Mouse (Mus musculus) brain, embryonic 18.5 days (tissue): ENCODE results near the gene 6430531B16Rik.

ENCODE experiments used
- DNase-seq: peaks from one replicate; pipeline ENCODE4 v3.0.0-alpha.2; 2012; ENCODE audit warnings: low read depth, low spot score

Gene 6430531B16Rik

DNA sequence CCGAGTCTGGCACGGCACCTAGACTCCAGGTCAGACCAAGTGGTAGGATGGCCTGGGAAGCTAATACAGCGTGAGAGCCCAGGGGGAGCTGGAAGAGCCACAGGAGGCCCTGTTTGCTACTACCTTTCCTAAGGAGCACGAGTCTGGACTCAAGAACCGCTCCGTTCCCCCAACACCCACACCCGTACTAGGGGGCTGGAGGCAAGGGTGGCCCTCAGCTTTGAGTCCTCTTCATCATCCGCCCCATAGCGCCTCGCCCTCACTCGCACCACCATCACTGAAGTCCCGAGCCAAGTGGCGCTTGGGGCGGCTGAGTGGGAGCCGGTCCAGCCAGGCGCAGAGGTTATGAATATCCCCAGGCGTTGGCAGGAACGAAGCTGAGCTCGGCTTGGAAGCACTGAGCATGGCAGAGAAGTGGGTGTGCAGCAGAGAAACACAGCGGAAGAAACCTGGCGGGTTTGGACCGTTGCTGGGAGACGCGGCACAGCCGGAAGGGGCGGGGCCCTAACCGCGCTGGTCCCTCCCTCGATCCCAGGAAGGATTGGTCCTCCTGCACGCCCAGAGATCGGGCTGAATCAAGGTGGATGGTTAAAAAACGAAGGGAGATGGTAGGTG is at the start of gene 6430531B16Rik:
Gene 6430531B16Rik (minus strand): TSS at position 478 of the 615 bp plus-strand sequence.
- DNase-seq, result peak; percentile 74

GRCm38 (mm10) chr7:140011336-140011735 is 32.8 kb upstream of the 6430531B16Rik start:
- no peak for DNase-seq

DNA sequence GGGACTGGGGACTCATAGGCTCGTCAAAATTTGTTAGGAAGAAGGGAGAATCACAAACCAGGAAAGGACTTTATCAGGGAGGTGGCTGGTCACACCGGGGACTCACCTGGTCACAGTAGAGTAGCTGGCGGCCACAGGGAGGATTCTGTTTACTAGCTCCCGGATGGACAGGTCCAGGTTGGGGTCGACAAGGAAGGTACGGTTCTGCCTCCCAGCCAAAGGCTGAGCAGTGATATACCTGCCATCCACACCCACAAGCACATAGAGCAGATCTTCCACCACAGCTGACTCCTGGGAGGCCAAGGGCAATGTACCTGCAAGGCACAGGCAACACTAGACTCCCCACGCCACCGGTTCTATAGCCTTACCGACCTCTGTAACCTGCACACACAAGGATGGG is 29.2 kb upstream of the 6430531B16Rik start:
- DNase-seq, result no peak

DNA sequence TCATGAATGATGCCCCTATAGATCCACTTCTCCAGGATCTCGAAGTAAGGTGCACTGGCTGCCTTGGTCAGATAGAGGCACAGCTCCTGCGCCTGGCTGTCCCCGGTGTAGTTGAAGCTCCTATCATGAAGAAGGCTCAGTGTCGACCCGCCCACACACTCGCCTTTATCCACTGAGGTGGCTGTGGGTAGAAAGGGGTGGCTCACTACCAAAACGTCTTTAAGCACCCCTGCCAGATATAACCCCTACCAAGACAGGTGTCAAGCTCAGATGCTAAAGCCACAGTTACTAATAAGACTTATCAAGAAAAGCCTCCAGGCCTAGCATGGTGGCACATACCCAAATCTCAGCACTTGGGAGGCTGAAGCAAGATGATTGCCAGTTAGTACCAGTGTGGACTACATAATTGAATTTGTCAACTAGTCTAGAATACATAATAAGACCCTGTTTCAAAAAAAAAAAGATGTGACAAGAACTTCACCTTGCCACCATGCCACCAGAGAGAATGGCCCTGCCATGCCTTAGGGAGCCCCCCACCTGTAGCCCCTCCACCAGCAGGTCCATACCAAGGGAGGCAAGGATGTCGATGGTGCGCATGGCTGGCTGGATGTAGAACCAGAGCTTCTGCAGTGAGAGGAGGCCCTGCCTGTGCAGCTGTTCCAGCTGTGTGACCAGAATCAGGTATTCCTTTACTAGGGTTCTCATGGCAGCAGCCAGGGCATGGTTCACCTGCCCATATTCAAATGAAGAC is 28.5 kb upstream of the 6430531B16Rik start:
- DNase-seq, result no peak

DNA sequence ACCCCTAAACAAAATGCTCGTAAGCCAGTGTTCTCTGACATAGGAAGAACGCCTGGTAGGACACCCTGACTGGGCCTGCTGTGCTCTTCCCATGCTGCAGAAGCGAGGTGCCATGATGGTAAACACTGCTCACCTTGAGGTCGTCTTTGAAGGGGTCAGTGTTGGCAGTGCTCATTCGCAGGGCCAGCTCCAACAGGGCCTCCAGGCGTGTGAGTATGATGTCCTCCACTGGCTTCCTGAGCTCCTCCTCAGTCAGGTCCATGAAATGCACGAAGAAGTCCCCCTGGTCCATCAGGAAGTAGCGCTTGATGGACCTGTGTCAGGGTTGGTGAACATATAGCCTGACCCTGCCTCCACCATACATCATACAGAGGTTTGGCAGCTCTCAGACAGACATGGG is 26.1 kb upstream of the 6430531B16Rik start:
- no peak for DNase-seq

- no peak for DNase-seq
These were observed 22.7 kb upstream of the 6430531B16Rik start for GRCm38 (mm10) chr7:140001086-140001740.

DNA sequence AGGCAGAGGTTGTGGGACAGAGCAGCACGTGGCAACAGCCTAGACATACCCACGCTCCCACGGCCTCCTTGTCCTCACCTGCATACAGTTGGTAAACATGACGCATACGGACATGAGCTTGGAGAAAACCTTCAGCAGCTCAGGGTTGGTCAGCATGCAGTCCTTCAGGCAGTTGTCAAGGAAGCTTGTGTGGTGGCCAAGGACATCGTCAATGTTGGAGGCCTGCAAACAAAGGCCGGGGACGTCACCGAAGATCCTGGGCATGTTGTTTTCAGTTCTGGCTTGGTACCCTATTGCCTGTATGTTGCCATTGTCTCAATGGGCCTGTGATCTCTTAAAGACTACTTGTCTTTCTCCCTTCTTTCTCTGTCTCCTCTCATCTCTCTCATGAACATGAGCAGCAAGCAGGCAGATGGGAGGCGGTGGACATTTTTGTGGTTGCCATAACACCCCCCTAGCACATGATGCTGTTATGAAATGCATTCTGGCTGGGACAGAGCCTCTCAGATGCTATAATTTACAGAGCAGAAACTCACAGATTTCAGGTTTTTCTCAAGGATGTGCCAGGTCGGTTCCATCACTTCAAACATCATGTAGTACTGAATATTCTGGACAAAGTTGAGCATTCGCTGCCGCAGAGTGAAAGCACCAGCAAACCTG is 20.3 kb upstream of the 6430531B16Rik start:
- no peak for DNase-seq

- DNase-seq, result no peak
These were observed 16.1 kb upstream of the 6430531B16Rik start for GRCm38 (mm10) chr7:139994676-139995075.

GRCm38 (mm10) chr7:139994202-139994601 is 15.6 kb upstream of the 6430531B16Rik start:
- DNase-seq, result no peak

GRCm38 (mm10) chr7:139993532-139993931 is 15.0 kb upstream of the 6430531B16Rik start:
- DNase-seq, result no peak

DNA sequence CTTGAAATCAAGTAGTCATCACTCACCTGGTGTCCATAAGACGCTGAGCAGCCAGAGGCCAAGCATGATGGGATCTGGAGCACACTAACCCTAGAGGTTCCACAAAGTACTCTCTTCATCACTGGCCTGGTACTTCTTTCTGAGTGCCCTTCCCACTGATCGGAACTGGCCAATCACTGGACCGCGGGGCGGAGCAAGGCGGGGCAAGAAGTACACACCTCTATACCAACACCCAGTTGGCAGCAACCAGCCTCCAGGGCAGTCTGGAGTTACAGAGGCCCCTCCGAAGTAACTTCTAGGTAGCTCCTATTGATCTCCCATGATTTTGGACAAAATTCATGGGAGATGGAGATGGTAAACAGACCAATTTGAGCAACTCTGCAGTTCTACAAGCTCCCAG is 13.9 kb upstream of the 6430531B16Rik start, which contains the start of gene Adam8:
Gene Adam8 (minus strand): TSS at position 157 of the 400 bp plus-strand sequence.
- DNase-seq, result no peak

- no peak for DNase-seq
These were observed 12.4 kb upstream of the 6430531B16Rik start for GRCm38 (mm10) chr7:139990864-139991394.

- no peak for DNase-seq
These were observed 9.7 kb upstream of the 6430531B16Rik start for GRCm38 (mm10) chr7:139988272-139988671.

DNA sequence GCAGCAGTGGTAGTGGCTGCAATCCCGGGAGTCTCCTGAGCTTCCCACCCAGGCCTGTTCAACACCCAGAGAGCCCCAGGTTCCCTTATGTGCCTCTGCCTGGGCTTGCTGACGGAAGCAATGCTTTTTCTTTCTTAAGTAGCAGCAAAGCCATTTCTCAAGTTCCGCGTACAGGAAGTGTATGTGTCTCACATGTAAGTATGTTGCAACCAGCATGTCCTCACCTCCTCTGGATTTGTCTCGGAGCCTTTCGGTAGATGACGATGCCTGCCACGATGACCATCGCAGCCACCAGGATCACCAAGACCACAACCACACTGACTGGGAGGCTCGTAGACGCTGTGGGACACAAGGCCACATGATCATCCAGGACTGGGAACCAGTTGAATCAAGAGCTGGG is 6.0 kb upstream of the 6430531B16Rik start:
- DNase-seq, result no peak

DNA sequence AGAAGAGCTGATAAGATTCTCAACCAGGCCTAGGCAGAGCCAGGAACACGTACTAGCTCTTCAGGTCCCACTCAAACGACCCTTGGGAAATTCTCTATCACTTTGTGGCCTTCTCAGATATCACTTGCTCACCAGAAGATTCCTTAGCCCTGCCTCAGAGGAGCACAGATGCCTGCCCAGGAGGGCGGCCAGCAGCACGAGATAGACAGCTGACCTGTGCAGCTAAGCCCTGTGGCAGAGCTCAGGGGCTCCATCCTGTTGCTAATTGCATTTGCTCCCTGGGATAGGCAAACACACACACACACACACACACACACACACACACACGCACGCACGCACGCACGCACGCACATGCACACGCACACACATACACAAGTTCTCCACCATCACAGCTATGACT is 3.5 kb upstream of the 6430531B16Rik start:
- no peak for DNase-seq

GRCm38 (mm10) chr7:139980778-139981177 is 2.2 kb upstream of the 6430531B16Rik start:
- DNase-seq, result no peak

DNA sequence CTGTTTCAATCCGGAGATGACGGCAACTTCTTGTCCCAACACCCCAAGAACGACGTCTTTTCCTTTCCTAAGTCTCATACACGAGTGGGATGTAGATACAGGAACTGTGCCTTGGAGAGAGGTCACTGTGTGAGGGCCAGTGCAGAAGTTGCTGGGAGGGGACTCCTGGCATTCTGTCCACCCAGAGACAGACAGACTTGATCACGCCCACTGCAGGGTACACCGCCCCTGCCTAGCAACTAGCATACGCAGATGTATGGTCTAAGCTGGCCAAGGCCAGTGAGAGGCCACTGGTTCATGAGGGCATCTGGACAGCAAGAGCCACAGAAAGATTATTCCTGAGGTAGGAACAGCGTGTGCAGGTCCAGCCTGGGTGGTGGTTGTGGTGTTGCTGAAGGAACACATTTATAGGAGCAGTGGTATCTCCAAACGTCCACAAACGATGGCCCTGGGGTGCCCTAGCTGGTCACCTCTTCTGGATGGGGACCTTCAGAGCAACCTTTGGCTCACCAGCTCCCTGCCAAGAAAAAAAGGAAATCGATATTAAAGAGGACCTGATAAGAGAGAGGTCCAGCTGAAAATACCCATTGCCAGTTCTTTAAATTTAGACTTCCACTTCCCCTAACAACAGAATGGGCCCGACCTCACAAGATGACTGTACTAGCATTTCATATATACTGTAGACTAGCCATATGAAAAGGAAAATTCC is 610 bp upstream of the 6430531B16Rik start:
- no peak for DNase-seq

- DNase-seq, result no peak
These were observed 3.1 kb downstream of the 6430531B16Rik start for GRCm38 (mm10) chr7:139975471-139975870.

- DNase-seq, result no peak
These were observed 4.2 kb downstream of the 6430531B16Rik start for GRCm38 (mm10) chr7:139974307-139974706.

DNA sequence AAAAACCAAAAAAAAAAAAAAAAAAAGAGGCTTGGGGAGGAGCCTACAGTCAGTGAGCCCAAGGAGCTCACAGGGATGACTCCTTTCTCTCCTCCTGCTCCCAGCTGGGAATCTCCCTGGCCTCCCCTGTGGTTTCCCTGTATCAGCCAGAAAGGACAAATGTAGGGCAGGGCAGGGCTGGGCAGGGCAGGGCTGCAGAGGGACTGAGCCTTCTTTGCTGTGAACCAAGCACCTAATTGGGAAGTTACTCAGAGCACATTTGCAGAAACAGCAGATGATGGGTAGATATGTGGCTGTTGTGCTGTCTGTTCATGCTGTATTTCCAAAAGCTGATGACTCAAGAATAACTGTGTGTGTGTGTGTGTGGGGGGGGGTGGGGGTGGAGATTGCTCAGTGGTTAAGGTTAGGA is 5.6 kb downstream of the 6430531B16Rik start:
- DNase-seq, result no peak

DNA sequence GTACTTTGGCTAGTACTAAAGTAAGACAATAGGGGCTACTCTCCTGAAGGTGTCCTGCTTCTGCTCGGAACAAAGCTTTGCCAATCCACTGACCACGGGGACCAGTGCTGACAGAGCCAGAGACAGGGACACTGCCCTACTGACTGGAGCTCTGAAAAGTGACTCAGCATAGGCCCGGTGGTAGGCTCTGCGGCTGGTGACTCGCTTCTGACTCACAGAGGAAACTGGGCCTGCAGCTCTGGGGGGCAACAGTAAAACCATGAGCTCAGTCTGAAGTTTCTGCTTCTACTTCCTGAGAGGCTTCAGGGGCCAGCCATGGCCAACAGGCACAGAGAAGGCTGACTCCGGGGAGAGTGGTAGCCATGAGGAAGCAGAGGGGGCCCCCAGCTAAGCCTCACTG is 7.1 kb downstream of the 6430531B16Rik start:
- DNase-seq, result no peak
